Mouse (Mus musculus) adrenal gland, postnatal 36 days (tissue): Measurements from ENCODE around the gene Nat8f6. TPM values are rescaled to one million over a fixed set of nuclear protein-coding genes. Genes with fewer than 3 reads are reported as not detected.

ENCODE experiments used
- microRNA-seq: library from miRNA; unstranded; fragments of <30 nt; microRNA quantifications from one replicate; pipeline ENCODE4 v1.2.0, GENCODE M21; 2021
- total RNA-seq, 2 experiments: library from RNA; stranded (reverse); gene quantifications; 2 replicates each; pipeline ENCODE4 v1.2.3; 2021

The Nat8f6 gene
- total RNA-seq, 2 experiments from 2014 or later = 1.4 to 2.6 TPM

Small RNA genes within 50 kb of the gene (microRNA-seq; reads per million reads assigned to microRNA genes)
- gene Mir6375 = not detected

Other genes starting within 250 kb of the Nat8f6 start
- gene Alms1, start 233.4 kb downstream of the Nat8f6 start, total RNA-seq = 10 to 100 TPM; 10.1 to 12.0 TPM
- 1 to 10 TPM; 2.6 to 3.3 TPM for gene Nat8f7, start 107.7 kb downstream of the Nat8f6 start, total RNA-seq
- gene Nat8f3, start 55.2 kb downstream of the Nat8f6 start, total RNA-seq = under 1 TPM; 0.50 to 0.53 TPM
- 1 to 10 TPM; 6.0 to 9.5 TPM for gene Nat8f5, start within 50 bp of the Nat8f6 start, total RNA-seq
- 1 to 10 TPM; 3.6 to 4.5 TPM for gene Nat8, start 11.1 kb upstream of the Nat8f6 start, total RNA-seq
- gene Nat8f2, start 48.2 kb upstream of the Nat8f6 start, total RNA-seq = 1 to 10 TPM; 1.9 to 2.3 TPM
- gene Nat8f4, start 83.9 kb upstream of the Nat8f6 start, total RNA-seq = 10 to 100 TPM in 1 of 2 experiments, 1 to 10 TPM in 1; 8.0 to 13.5 TPM
- gene Tprkb, start 90.9 kb upstream of the Nat8f6 start, total RNA-seq = 10 to 100 TPM; 40.7 to 56.0 TPM
- gene Nat8f1, start 94.7 kb upstream of the Nat8f6 start, total RNA-seq = 10 to 100 TPM; 35.9 to 55.9 TPM
- gene Dusp11, start 140.7 kb upstream of the Nat8f6 start, total RNA-seq = 100 to 1,000 TPM; 116 to 129 TPM
- gene Figla, start 195.2 kb upstream of the Nat8f6 start, total RNA-seq = not detected
- gene Add2, start 207.7 kb upstream of the Nat8f6 start, total RNA-seq = 1 to 10 TPM; 1.3 to 1.9 TPM